In the genomic region with DNA sequence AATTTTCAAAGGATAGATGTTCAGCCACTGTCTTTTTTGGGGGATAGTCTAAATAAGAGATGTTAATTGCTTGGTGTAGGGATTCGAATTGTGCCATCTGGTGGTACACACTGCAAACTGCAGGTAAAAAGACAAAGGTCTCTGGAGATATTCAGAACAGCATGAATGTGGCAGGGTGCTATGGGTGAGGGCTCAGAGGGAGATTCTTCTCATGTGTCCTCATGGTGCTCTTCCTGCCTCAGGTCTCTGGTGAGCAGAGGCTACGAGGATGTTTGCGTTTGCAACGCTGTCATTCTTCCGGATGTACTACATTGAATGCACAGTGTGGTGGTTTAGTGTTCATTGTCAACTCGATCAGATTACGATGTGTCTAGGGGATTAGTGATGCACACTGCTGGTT, we compare ENCODE assay signal across 10 mouse cellular contexts. TPM values are rescaled to one million over a fixed set of nuclear protein-coding genes. Genes with fewer than 3 reads are reported as not detected.
DNase-seq lines count a peak whose midpoint lies in the region; ATAC-seq and TF ChIP-seq lines count a peak whose summit lies in the region.
"Had no signal": no experiment of that assay in that cellular context is flagged by ENCODE, and none has a peak within 500 bp of the region (broad histone marks: within the 10 kb centered on the region; RNA-seq: fewer than 3 reads in every experiment).

No protein-coding gene starts in this region.

- intact Hi-C loops in gastrocnemius, adult 2 months (cut with DNase I): no loop called here
- intact Hi-C loops in left cerebral cortex, postnatal 25 days (cut with DNase I): loop anchor here (1.0 to 5.0 kb wide), 2 partner anchors 283 to 782 kb away; no protein-coding TSS in a partner anchor

- no peaks in the 10 kb centered on the region for H3K4me1 ChIP-seq in forebrain, postnatal 0 days (ENCODE audit: insufficient read depth)

- ATAC-seq in forebrain, postnatal 0 days: peak; percentile 71
- no peak for ATAC-seq in erythroblast, adult 5-6 weeks (replicated peaks; ENCODE audit: low FRiP score, poor library complexity, severe bottlenecking)

- H3K36me3 ChIP-seq in forebrain, postnatal 0 days (ENCODE audit: insufficient read depth): no peaks in the 10 kb centered on the region
- H3K36me3 ChIP-seq in splenic B cell, adult 2 months (ENCODE audit: control insufficient read depth, insufficient read depth, low read length, poor library complexity, severe bottlenecking): no peaks in the 10 kb centered on the region

- H3K4me2 ChIP-seq in forebrain, postnatal 0 days (ENCODE audit: low read depth): no peak overlapping the region

- DNase-seq in gastrocnemius, adult 2 months: no peak
- DNase-seq in gastrocnemius, adult 18-20 months (ENCODE audit: low spot score): no peak
- DNase-seq in 3T3-L1 (ENCODE audit: low read depth, low spot score) (peak; percentile 57), ZHBTc4 (ENCODE audit: low read depth, low spot score) (peak; percentile 57)
- DNase-seq in forebrain, postnatal 0 days: peak; percentile 77
- DNase-seq in left cerebral cortex, postnatal 25 days (ENCODE audit: low spot score in 2 of 2): peak; percentile 54 to 62
- peak; percentile 25 for DNase-seq in splenic B cell, adult 2 months (ENCODE audit: low read depth, low spot score)

- H3K9ac ChIP-seq in forebrain, postnatal 0 days: no peak overlapping the region

- no peaks in the 10 kb centered on the region for H3K9me3 ChIP-seq in forebrain, postnatal 0 days (ENCODE audit: low read length)

- no peak overlapping the region for H3K4me3 ChIP-seq in gastrocnemius, adult 2 months
- no peak overlapping the region for H3K4me3 ChIP-seq in forebrain, postnatal 0 days (ENCODE audit: low read depth, low read length)

- H3K27me3 ChIP-seq in forebrain, postnatal 0 days (ENCODE audit: insufficient read depth, low read length): no peaks in the 10 kb centered on the region
- H3K27me3 ChIP-seq in splenic B cell, adult 2 months (ENCODE audit: control insufficient read depth, insufficient read depth, low read length, poor library complexity, severe bottlenecking): no peaks in the 10 kb centered on the region

- H3K27ac ChIP-seq in gastrocnemius, adult 2 months: no peak overlapping the region
- no peak overlapping the region for H3K27ac ChIP-seq in forebrain, postnatal 0 days (ENCODE audit: low read depth, low read length)

- WGBS in forebrain, postnatal 0 days: 50% methylated on average over 7 of the region's 7 CpGs

- peak; percentile 76 for TF ChIP-seq CTCF in gastrocnemius, adult 2 months (IDR thresholded peaks at IDR 0.05)
- peak; percentile 80 for TF ChIP-seq CTCF in forebrain, postnatal 0 days (IDR thresholded peaks at IDR 0.05; ENCODE audit: low read depth)

RNA-seq across cellular contexts. Expression of a gene that starts 10.1 kb away (rescaled TPM):
- not detected for total RNA-seq in gastrocnemius, adult 2 months (2021)
- total RNA-seq in gastrocnemius, adult 18-20 months (2021): not detected
- 0.23 and 1.1 TPM in 2 replicates for total RNA-seq in forebrain, postnatal 0 days (2014; rRNA removed)
- polyA plus RNA-seq in forebrain, postnatal 0 days (2015; fragmentation: Nextera tagmentation; extraction: Ambion mirVana): not detected in 2 replicates
- not detected for total RNA-seq in left cerebral cortex, postnatal 25 days (2021)
- total RNA-seq in erythroblast, adult 5-6 weeks (2015; ENCODE audit: low replicate concordance): not detected in 2 replicates
- total RNA-seq in erythroblast, adult 5-6 weeks (2017; ENCODE audit: low replicate concordance): not detected in 2 replicates
- total RNA-seq: adrenal gland, adult 18-20 months; heart, postnatal 14 days had no signal

Comparison
In these comparisons a context has a peak if more than half of its experiments do, and no peak if none do; other contexts are left out.
1. DNase-seq: peak in 3T3-L1 (single experiment), ZHBTc4 (single experiment), forebrain, postnatal 0 days (single experiment), left cerebral cortex, postnatal 25 days (2 of 2) and splenic B cell, adult 2 months (single experiment); none in gastrocnemius, adult 2 months (single experiment) and gastrocnemius, adult 18-20 months (single experiment).